Mouse (Mus musculus) C2C12 (cell line): ENCODE data around the gene Hsd3b1.

ENCODE experiments used
- CEBPB ChIP-seq: IDR thresholded peaks from one replicate; pipeline ENCODE4 v1.6.1; 2011; ENCODE audit warnings: low read depth, mild to moderate bottlenecking, control low read depth, moderate library complexity
- CTCF ChIP-seq: IDR thresholded peaks from one replicate; pipeline ENCODE4 v1.5.1; 2011; ENCODE audit not compliant: control insufficient read depth, insufficient read depth, insufficient read length
- FOSL1 ChIP-seq: IDR thresholded peaks from one replicate; pipeline ENCODE4 v1.8.0; 2011; ENCODE audit warnings: mild to moderate bottlenecking, low read length; ENCODE audit not compliant: poor library complexity, insufficient read depth, severe bottlenecking
- MAX ChIP-seq: IDR thresholded peaks from one replicate; pipeline ENCODE4 v1.6.1; 2011; ENCODE audit warnings: mild to moderate bottlenecking, control low read depth
- MYOD1 ChIP-seq: IDR thresholded peaks from one replicate; pipeline ENCODE4 v1.6.1; 2011; ENCODE audit warnings: low read depth; ENCODE audit not compliant: control insufficient read depth, insufficient read length
- MYOG ChIP-seq: IDR thresholded peaks from one replicate; pipeline ENCODE4 v1.6.1; 2011; ENCODE audit not compliant: control insufficient read depth, insufficient read length; ENCODE audit errors: extremely low read depth
- USF1 ChIP-seq: IDR thresholded peaks from one replicate; pipeline ENCODE4 v1.6.1; 2011; ENCODE audit warnings: low read depth, mild to moderate bottlenecking, control low read depth, moderate library complexity

DNA sequence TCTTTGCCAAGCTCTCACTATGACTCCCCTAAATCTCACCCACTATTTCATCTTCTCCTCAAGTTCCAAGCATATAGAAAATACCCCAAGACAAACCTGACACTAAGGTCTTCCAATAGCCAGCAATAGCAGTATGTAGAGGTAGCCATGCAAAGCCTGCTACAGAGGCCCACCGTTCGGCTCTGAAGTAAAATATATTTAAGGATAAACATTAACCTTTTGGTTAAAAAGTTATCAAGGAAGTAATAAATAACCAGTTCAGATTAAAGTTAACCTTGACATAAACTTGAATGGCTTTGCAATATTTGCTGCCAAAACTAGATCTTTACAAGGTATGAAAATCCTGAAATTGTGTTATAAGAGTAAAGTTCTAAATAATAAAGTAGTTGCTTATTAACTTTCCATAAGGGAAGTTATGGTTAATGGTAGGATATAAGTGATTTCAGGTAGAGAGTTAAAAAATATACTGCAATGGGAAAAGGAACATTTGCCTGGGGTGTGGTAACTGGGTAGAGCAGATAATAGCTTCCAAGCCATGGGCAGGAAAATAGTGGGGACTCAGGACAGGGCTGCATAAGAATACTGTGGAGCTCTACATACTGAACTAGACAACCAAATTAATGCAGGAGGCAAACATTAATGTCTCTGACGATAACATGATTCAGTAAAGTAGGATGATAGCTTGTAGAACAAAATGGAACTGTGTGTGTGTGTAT, 33.6 kb upstream of the Hsd3b1 start, which contains the start of gene Hao2:
- TF ChIP-seq CTCF (no peak), CEBPB (no peak), FOSL1 (no peak), USF1 (no peak), MYOD1 (no peak), MAX (no peak), MYOG (no peak)
